Mouse (Mus musculus): ENCODE data around the gene Cenpj.

Cenpj gene

GRCm38 (mm10) chr14:56544946-56545345 lies 30.3 kb downstream of the Cenpj start:
- DNase-seq, result no peak

- no peak for DNase-seq
Measured at GRCm38 (mm10) chr14:56530788-56531187, 44.4 kb downstream of the Cenpj start.

GRCm38 (mm10) chr14:56514775-56515174 lies 60.5 kb downstream of the Cenpj start:
- no peak for DNase-seq

DNA sequence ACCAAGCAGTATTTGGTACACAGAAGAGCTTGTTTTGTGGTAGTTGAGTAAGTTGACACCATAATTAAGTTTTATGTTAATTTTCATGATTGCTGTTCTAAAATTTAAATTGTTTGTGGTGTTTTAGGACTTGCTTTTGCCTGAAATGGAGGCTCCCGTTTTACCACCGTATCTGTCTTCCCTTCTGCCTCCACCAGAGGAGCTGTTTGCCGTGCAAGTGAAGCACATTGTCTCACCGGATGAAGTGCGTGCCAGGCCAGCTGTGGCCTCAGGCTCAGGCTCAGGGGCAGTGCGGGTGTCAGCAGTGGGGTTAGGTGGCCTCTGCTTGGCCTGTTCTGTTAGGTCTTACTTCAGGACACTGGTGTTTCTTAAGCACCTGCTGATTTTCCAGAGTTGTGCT lies 63.1 kb downstream of the Cenpj start:
- DNase-seq, result no peak

- DNase-seq, result no peak
Measured at GRCm38 (mm10) chr14:56506743-56507142, 68.5 kb downstream of the Cenpj start.

- DNase-seq, result no peak
Measured at GRCm38 (mm10) chr14:56502407-56502806, 72.8 kb downstream of the Cenpj start.

DNA sequence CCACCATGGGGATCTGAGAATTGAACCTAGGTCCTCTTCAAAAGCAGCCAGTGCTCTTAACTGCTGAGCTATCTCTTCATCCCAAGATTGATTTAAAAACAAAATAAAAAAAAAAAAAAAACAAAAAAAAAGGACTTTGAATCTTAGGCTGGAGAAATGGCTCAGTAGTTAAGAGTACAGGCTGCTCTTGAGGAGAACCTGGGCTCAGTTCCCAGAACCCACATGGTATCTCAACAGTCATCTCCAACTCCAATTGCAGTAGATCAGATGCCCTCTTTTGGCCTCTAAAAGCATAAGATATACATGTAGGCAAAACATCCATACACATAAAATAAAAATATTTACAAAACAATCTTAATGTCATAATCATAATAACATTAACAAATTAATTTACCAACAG lies 85.4 kb downstream of the Cenpj start:
- DNase-seq, result no peak

All from lung, postnatal 14 days (tissue).